Mouse (Mus musculus) central nervous system, embryonic 11.5 days (tissue): ENCODE data around the gene St3gal6. TPM values are rescaled to one million over a fixed set of nuclear protein-coding genes. Genes with fewer than 3 reads are reported as not detected.

ENCODE experiments used
- polyA plus RNA-seq: library from polyadenylated mRNA; depleted of rRNA; stranded (reverse); fragments of >200 nt; gene quantifications from 2 replicates; pipeline ENCODE4 v1.2.3, GENCODE M21; 2012; rRNA removed

St3gal6 gene
- polyA plus RNA-seq, result 5.0 and 10.9 TPM in 2 replicates

GRCm38 (mm10) chr16:58523972-58524850, at the start of gene St3gal6:
Gene St3gal6, minus strand, starts transcription at chr16:58524243.

Other genes starting within 250 kb of the St3gal6 start
- gene Dcbld2, start 115.8 kb downstream of the St3gal6 start, polyA plus RNA-seq, result 36.5 and 39.2 TPM in 2 replicates
- gene Gm813, start 92.7 kb upstream of the St3gal6 start, polyA plus RNA-seq, result not detected in 2 replicates
- gene E330017A01Rik, start 114.5 kb upstream of the St3gal6 start, polyA plus RNA-seq, result not detected in 2 replicates
- gene Cpox, start 146.0 kb upstream of the St3gal6 start, polyA plus RNA-seq, result 29.5 and 45.9 TPM in 2 replicates
- 0.06 and 0.25 TPM in 2 replicates for gene Gpr15, start 194.8 kb upstream of the St3gal6 start, polyA plus RNA-seq
- gene Cldnd1, start 203.7 kb upstream of the St3gal6 start, polyA plus RNA-seq, result 71.1 and 85.0 TPM in 2 replicates
- gene Olfr172, start 238.9 kb upstream of the St3gal6 start, polyA plus RNA-seq, result not detected in 2 replicates